Mouse (Mus musculus) intestine, embryonic 16.5 days (tissue): ENCODE measurements at regions not wholly inside any gene's neighbourhood (a gene's known extent, or its start where the extent isn't known, plus 50 kb on each side); places are given as distances from the start of the nearest gene placed in this dataset.

ENCODE experiments used
- ATAC-seq: fragments of 200-750 bp; cut with Nextera tagmentation; 2 replicates; pipeline ENCODE4 v1.8.0; 2017; ENCODE audit warnings: moderate TSS enrichment, moderate library complexity
- H3K27ac ChIP-seq: fragments of 300-500 bp; sonication (generic); 2 replicates; pipeline ENCODE4 v1.5.1; 2014; ENCODE audit warnings: mild to moderate bottlenecking, low read length
- H3K27me3 ChIP-seq: fragments of 300-500 bp; sonication (generic); replicated peaks from 2 replicates; pipeline ENCODE4 v1.6.1; 2014; ENCODE audit warnings: low read length, control low read depth, mixed read lengths; ENCODE audit not compliant: control insufficient read depth, insufficient read depth
- H3K36me3 ChIP-seq: fragments of 300-500 bp; sonication (generic); 2 replicates; pipeline ENCODE4 v1.6.1; 2014; ENCODE audit warnings: low read length, control low read depth; ENCODE audit not compliant: control insufficient read depth, insufficient read depth
- H3K4me1 ChIP-seq: fragments of 300-500 bp; sonication (generic); 2 replicates; pipeline ENCODE4 v1.6.1; 2014; ENCODE audit warnings: low read length, control low read depth, mixed read lengths; ENCODE audit not compliant: control insufficient read depth, insufficient read depth
- H3K4me2 ChIP-seq: fragments of 300-500 bp; sonication (generic); 2 replicates; pipeline ENCODE4 v1.6.1; 2014; ENCODE audit warnings: low read depth, low read length, control low read depth
- H3K4me3 ChIP-seq: fragments of 300-500 bp; sonication (generic); 2 replicates; pipeline ENCODE4 v1.5.1; 2014; ENCODE audit warnings: mild to moderate bottlenecking, low read length
- H3K9ac ChIP-seq: fragments of 300-500 bp; sonication (generic); 2 replicates; pipeline ENCODE4 v1.6.1; 2014; ENCODE audit warnings: low read depth, low read length
- H3K9me3 ChIP-seq: fragments of 300-500 bp; sonication (generic); 2 replicates; pipeline ENCODE4 v1.6.1; 2016; ENCODE audit warnings: low read length, control low read depth; ENCODE audit not compliant: control insufficient read depth
- WGBS: fragments of 180-500 bp; shearing (Covaris S2); extraction: QIAGEN DNeasy Blood & Tissue Kit; methylation state at CpG from one replicate; pipeline ENCODE4 v1.1.7; 2014; 5-methylcytosine and 5-hydroxymethylcytosine counted together

- H3K4me1 ChIP-seq, result no peaks in the 10 kb centered on the region
- no peak overlapping the region for H3K9ac ChIP-seq
- H3K9me3 ChIP-seq, result no peaks in the 10 kb centered on the region
- no peaks in the 10 kb centered on the region for H3K36me3 ChIP-seq
- ATAC-seq, result peak; percentile 67
- peak overlapping the region; percentile 66; the same call in 1 of the 2 replicates for H3K27ac ChIP-seq
- no peak overlapping the region for H3K4me3 ChIP-seq
- no peak overlapping the region for H3K4me2 ChIP-seq
- H3K27me3 ChIP-seq, result no peaks in the 10 kb centered on the region
- 64% methylated on average over 9 of the region's 9 CpGs for WGBS
Observed at GRCm38 (mm10) chr10:95004065-95004763, 59.6 kb upstream of the Plxnc1 start.

- Histone ChIP-seq H3K36me3 (no peaks in the 10 kb centered on the region), H3K4me1 (no peaks in the 10 kb centered on the region), H3K9ac (no peak overlapping the region), H3K27me3 (no peaks in the 10 kb centered on the region), H3K4me3 (no peak overlapping the region), H3K4me2 (no peak overlapping the region), H3K9me3 (no peaks in the 10 kb centered on the region), H3K27ac (peak overlapping the region; percentile 66; the same call in 1 of the 2 replicates)
- 61% methylated on average over 7 of the region's 7 CpGs for WGBS
- ATAC-seq, result peak; percentile 58; the same call in 1 of the 2 replicates
Observed at GRCm38 (mm10) chr10:95003621-95004020, 59.0 kb upstream of the Plxnc1 start.

- no peaks in the 10 kb centered on the region for H3K36me3 ChIP-seq
- no peaks in the 10 kb centered on the region for H3K4me1 ChIP-seq
- H3K9me3 ChIP-seq, result no peaks in the 10 kb centered on the region
- H3K9ac ChIP-seq, result no peak overlapping the region
- no peak for ATAC-seq
- no peaks in the 10 kb centered on the region for H3K27me3 ChIP-seq
- H3K4me3 ChIP-seq, result no peak overlapping the region
- H3K27ac ChIP-seq, result no peak overlapping the region
- WGBS, result 69% methylated on average over 6 of the region's 6 CpGs
- no peak overlapping the region for H3K4me2 ChIP-seq
Observed at GRCm38 (mm10) chr10:95001650-95002049, 57.0 kb upstream of the Plxnc1 start.

GRCm38 (mm10) chr10:94999716-95000115 is 55.1 kb upstream of the Plxnc1 start:
- no peak for ATAC-seq
- Histone ChIP-seq H3K4me3 (no peak overlapping the region), H3K27me3 (no peaks in the 10 kb centered on the region), H3K4me2 (no peak overlapping the region), H3K4me1 (no peaks in the 10 kb centered on the region), H3K27ac (no peak overlapping the region), H3K36me3 (no peaks in the 10 kb centered on the region), H3K9me3 (no peaks in the 10 kb centered on the region), H3K9ac (no peak overlapping the region)
- 59% methylated on average over 5 of the region's 5 CpGs for WGBS
